Mouse (Mus musculus) kidney, postnatal 0 days (tissue): ENCODE results near the gene Id1. TPM values are rescaled to one million over a fixed set of nuclear protein-coding genes. Genes with fewer than 3 reads are reported as not detected.
A peak's percentile ranks its signal among the peaks of the same experiment; 100 is the strongest.

ENCODE experiments used
- ATAC-seq: fragments of 200-750 bp; cut with Nextera tagmentation; replicated peaks from 2 replicates; pipeline ENCODE4 v1.8.0; 2017; ENCODE audit warnings: low read depth, moderate number of reproducible peaks, moderate TSS enrichment, moderate library complexity; ENCODE audit not compliant: low FRiP score
- DNase-seq: peaks from one replicate; pipeline ENCODE4 v3.0.0-alpha.2; 2016; ENCODE audit warnings: low spot score
- H3K27ac ChIP-seq: fragments of 300-500 bp; sonication (generic); 2 replicates; pipeline ENCODE4 v1.5.1; 2014; ENCODE audit warnings: mild to moderate bottlenecking
- H3K27me3 ChIP-seq: fragments of 300-500 bp; sonication (generic); 2 replicates; pipeline ENCODE4 v1.6.1; 2014; ENCODE audit warnings: low read length, mixed read lengths; ENCODE audit not compliant: insufficient read depth
- H3K36me3 ChIP-seq: fragments of 300-500 bp; sonication (generic); 2 replicates; pipeline ENCODE4 v1.6.1; 2014; ENCODE audit warnings: low read length, mixed read lengths; ENCODE audit not compliant: insufficient read depth
- H3K4me1 ChIP-seq: fragments of 300-500 bp; sonication (generic); replicated peaks from 2 replicates; pipeline ENCODE4 v1.6.1; 2014; ENCODE audit warnings: antibody characterized with exemption, low read length, mixed read lengths; ENCODE audit not compliant: insufficient read depth
- H3K4me2 ChIP-seq: fragments of 300-500 bp; sonication (generic); 2 replicates; pipeline ENCODE4 v1.6.1; 2014; ENCODE audit warnings: mild to moderate bottlenecking, low read length, moderate library complexity, mixed read lengths
- H3K4me3 ChIP-seq: fragments of 300-500 bp; sonication (generic); replicated peaks from 2 replicates; pipeline ENCODE4 v1.5.1; 2014; ENCODE audit warnings: low read depth, low read length
- H3K9ac ChIP-seq: fragments of 300-500 bp; sonication (generic); 2 replicates; pipeline ENCODE4 v1.6.1; 2014; ENCODE audit warnings: low read depth, low read length
- H3K9me3 ChIP-seq: fragments of 300-500 bp; sonication (generic); replicated peaks from 2 replicates; pipeline ENCODE4 v1.6.1; 2016; ENCODE audit warnings: low read length, inconsistent platforms, mixed read lengths
- CTCF ChIP-seq: IDR thresholded peaks from 2 replicates; pipeline ENCODE4 v1.5.1; 2016; ENCODE audit warnings: antibody characterized with exemption, low read depth, mild to moderate bottlenecking, moderate library complexity
- WGBS: fragments of 180-500 bp; shearing (Covaris S2); extraction: QIAGEN DNeasy Blood & Tissue Kit; methylation state at CpG from one replicate; pipeline ENCODE4 v1.1.7; 2014; 5-methylcytosine and 5-hydroxymethylcytosine counted together
- polyA plus RNA-seq: library from polyadenylated mRNA; unstranded; fragments of >200 nt; fragmentation: Nextera tagmentation; extraction: Ambion mirVana; gene quantifications from 2 replicates; pipeline ENCODE4 v1.2.1, GENCODE M21; 2015

Id1 gene
- polyA plus RNA-seq, 1 experiment from 2014 or later: 194 TPM

- no peak overlapping the region for H3K4me3 ChIP-seq
- TF ChIP-seq CTCF: no peak
- 85% methylated on average over 2 of the region's 2 CpGs for WGBS
- H3K27ac ChIP-seq: no peak overlapping the region
- H3K4me1 ChIP-seq: peaks cover 28% of the 10 kb centered on the region
- no peaks in the 10 kb centered on the region for H3K27me3 ChIP-seq
- no peaks in the 10 kb centered on the region for H3K36me3 ChIP-seq
- H3K9me3 ChIP-seq: no peaks in the 10 kb centered on the region
- H3K9ac ChIP-seq: no peak overlapping the region
- no peak for ATAC-seq
- DNase-seq: no peak
- H3K4me2 ChIP-seq: no peak overlapping the region
These were observed 2.9 kb upstream of the Id1 start for GRCm38 (mm10) chr2:152733201-152733600.

- Histone ChIP-seq H3K9me3 (no peaks in the 10 kb centered on the region), H3K27ac (peak overlapping the region; percentile 67), H3K9ac (peak overlapping the region; percentile 29; the same call in 1 of the 2 replicates), H3K27me3 (no peaks in the 10 kb centered on the region), H3K4me3 (peak overlapping the region; percentile 22), H3K4me2 (peak overlapping the region; percentile 74), H3K4me1 (peaks cover 23% of the 10 kb centered on the region), H3K36me3 (no peaks in the 10 kb centered on the region)
- no peak for DNase-seq
- no peak for TF ChIP-seq CTCF
- no peak for ATAC-seq
- 14% methylated on average over 10 of the region's 10 CpGs for WGBS
These were observed 1.6 kb upstream of the Id1 start for GRCm38 (mm10) chr2:152734501-152734900.

- Histone ChIP-seq H3K9ac (peak overlapping the region; percentile 49; the same call in 1 of the 2 replicates), H3K4me1 (peaks cover 18% of the 10 kb centered on the region), H3K9me3 (no peaks in the 10 kb centered on the region), H3K27ac (peak overlapping the region; percentile 93), H3K36me3 (no peaks in the 10 kb centered on the region), H3K4me3 (peak overlapping the region; percentile 86), H3K4me2 (peak overlapping the region; percentile 74), H3K27me3 (no peaks in the 10 kb centered on the region)
- ATAC-seq (peak; percentile 78), DNase-seq (peak; percentile 98)
- TF ChIP-seq CTCF: no peak
- WGBS: 1% methylated on average over 27 of the region's 28 CpGs
These were observed 1.1 kb upstream of the Id1 start for GRCm38 (mm10) chr2:152734984-152735383.

DNA sequence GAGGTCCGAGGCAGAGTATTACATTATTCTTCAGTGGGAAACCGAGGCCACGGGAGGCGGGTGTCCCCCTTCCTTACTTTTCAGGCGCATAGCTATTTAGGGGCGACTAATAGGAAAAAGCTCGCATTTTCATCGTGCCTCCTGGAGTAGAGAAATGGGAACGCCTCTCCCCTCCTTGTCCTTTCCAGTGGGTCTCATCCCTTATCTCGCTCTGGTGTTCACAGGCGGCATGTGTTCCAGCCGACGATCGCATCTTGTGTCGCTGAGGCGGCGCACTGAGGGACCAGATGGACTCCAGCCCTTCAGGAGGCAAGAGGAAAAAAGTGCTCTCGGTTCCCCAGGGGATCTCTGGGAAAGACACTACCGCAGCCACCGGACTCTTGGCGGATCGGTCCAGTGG is 697 bp downstream of the Id1 start:
- Histone ChIP-seq H3K4me1 (peaks cover 23% of the 10 kb centered on the region), H3K9ac (peak overlapping the region; percentile 91), H3K27me3 (no peaks in the 10 kb centered on the region), H3K36me3 (no peaks in the 10 kb centered on the region), H3K9me3 (no peaks in the 10 kb centered on the region), H3K27ac (peak overlapping the region; percentile 93), H3K4me2 (peak overlapping the region; percentile 74), H3K4me3 (peak overlapping the region; percentile 86)
- under 1% methylated on average over 22 of the region's 22 CpGs for WGBS
- ATAC-seq (no peak), DNase-seq (peak; percentile 50)
- no peak for TF ChIP-seq CTCF

DNA sequence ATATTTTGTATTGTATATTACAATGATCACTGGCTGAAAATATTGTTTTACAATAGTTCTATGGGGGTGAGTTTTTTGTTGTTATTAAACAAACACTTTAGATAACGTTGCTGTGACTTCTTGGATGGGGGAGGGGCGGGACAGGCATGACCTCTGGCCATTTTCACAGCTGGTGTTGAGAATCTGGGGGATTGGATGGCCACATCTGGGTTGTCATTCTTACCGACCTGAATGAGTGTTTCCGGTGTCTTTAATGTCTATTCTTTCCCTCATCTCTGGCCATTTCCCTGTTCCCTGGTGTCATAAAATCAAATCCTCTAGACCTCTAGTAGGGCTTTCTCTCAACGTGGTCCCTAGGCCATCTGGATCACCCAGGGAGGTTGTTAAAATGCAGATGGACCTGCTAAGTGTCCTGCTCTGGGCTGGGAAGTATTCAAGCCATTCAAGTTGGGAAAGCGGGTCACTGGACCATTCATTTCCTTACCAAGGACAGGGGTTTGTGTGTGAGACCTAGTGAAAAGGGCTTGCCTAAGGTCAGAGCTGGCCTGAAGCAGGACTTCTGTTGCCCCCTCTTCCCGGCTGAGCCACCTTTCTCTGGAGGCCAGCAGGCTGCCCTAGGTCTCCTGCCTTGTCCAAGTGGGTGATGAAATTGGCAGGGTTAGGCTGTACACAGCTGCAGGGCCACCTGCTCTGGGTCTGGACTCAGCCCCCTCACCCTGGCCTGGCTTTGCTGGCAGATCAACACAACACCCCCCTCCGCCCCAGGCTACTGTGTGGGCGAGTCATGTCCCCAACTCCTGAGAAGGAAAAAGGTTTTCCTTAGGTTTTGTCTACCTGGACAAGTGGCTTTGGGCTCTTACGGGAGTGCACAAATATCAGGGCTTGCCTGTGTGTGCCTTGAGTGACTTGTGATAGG is 1.5 kb downstream of the Id1 start:
- Histone ChIP-seq H3K4me2 (peak overlapping the region; percentile 74), H3K4me3 (peak overlapping the region; percentile 86), H3K9ac (peak overlapping the region; percentile 91), H3K27me3 (no peaks in the 10 kb centered on the region), H3K9me3 (no peaks in the 10 kb centered on the region), H3K4me1 (peaks cover 29% of the 10 kb centered on the region), H3K27ac (peak overlapping the region; percentile 93), H3K36me3 (no peaks in the 10 kb centered on the region)
- WGBS: 8% methylated on average over 10 of the region's 10 CpGs
- no peak for TF ChIP-seq CTCF
- peak; percentile 36 for DNase-seq
- ATAC-seq: no peak

DNA sequence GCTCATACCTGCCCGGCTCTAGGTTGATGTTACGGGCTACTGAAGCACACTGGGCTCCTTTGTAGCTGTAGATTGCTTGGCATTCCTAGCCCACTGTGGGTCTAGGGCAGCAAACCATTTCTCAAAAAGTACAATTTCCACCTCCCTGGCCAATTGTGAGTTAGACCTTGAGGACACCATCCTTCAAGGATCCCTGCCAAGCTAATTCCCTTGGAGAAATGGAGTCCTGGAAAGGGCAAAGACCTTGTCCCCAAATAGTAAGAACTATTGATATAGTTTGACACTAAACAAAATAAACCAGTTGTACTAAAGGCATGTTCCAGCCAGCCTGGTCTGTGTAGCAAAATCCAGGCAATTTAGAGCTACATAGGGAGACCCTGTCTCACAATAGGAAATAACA is 2.3 kb downstream of the Id1 start:
- Histone ChIP-seq H3K27ac (peak overlapping the region; percentile 93), H3K9me3 (no peaks in the 10 kb centered on the region), H3K27me3 (no peaks in the 10 kb centered on the region), H3K9ac (peak overlapping the region; percentile 91), H3K4me2 (peak overlapping the region; percentile 74), H3K4me1 (peaks cover 29% of the 10 kb centered on the region), H3K4me3 (peak overlapping the region; percentile 86), H3K36me3 (no peaks in the 10 kb centered on the region)
- TF ChIP-seq CTCF: no peak
- ATAC-seq (no peak), DNase-seq (no peak)
- 29% methylated on average over 2 of the region's 2 CpGs for WGBS
